Mouse (Mus musculus) granulocyte monocyte progenitor cell, adult 5-6 weeks (primary cell): ENCODE measurements around the gene Olfr91. TPM values are rescaled to one million over a fixed set of nuclear protein-coding genes. Genes with fewer than 3 reads are reported as not detected.

Experiments
- ATAC-seq: replicated peaks from 2 replicates; pipeline ENCODE4 v1.8.0; 2016; ENCODE audit warnings: mild to moderate bottlenecking, moderate TSS enrichment, inconsistent platforms; ENCODE audit not compliant: poor library complexity, severe bottlenecking
- total RNA-seq, 2 experiments: library from RNA; stranded (forward) in 1 of 2; stranded (reverse) in 1 of 2; fragments of 200-712, 200-1000 nt in 1 of 2; fragments of >200 nt in 1 of 2; fragmentation: Nextera tagmentation in 1 of 2; gene quantifications; 2 replicates each; pipeline ENCODE4 v1.2.3; 2014 to 2017

Olfr91 gene
- total RNA-seq (2014; fragmentation: Nextera tagmentation) (not detected in 2 replicates), total RNA-seq (2017) (not detected in 2 replicates)

DNA sequence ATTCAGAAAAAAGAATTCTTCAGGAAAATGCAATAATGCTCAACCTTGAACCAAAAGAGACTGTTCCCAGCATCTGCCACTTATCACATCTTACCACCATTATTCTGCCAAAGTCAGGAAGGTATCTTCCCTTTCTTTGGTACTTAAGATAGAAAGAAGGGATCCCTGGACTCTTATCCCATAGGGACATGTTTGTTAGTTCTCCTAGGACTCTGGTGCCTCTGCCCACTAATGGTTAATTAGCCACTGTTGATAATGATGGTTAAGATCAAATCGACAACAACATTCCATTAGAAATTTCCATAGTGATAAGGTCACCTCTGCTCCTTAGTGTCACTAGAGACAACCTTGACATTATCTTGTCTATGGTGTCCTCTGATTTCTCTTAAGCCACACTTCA is at the start of gene Olfr91:
TSS of gene Olfr91 (minus strand) at position 101 of the 400 bp plus-strand sequence.
- no peak for ATAC-seq

DNA sequence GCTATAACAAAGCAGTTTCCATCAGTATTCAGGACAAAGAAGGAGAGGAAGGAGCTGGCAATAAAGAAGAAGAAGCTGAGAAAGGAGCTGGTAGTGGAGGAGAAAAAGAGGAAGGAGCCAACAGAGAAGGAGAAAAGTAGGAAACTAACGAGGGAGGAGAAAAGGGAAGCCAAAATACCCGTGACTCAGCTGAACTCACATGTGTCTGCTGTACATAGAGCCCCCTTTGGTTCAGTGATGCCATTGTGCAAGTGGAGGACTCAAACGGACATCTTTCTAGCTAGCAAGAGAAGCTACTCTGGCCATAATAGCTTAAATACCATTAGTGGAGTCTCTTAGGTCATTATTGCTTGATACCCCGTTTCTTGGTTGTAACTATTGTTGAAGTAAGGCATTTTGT is 33.3 kb upstream of the Olfr91 start:
- peak; percentile 58; the same call in 1 of the 2 replicates for ATAC-seq

DNA sequence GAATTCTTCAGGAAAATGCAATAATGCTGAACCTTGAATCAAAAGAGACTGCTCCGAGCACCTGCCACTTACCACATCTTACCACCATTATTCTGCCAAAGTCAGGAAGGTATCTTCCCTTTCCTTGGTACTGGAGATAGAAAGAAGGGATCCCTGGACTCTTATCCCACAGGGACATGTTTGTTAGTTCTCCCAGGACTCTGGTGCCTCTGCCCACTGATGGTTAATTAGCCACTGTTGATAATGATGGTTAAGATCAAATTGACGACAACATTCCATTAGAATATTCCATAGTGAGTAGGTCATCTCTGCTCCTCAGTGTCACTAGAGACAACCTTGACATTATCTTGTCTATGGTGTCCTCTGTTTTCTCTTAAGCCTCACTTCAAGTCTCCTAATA is 21.9 kb upstream of the Olfr91 start, which contains the start of gene Olfr92:
TSS of gene Olfr92 (minus strand) at position 101 of the 400 bp plus-strand sequence.
- ATAC-seq: no peak

DNA sequence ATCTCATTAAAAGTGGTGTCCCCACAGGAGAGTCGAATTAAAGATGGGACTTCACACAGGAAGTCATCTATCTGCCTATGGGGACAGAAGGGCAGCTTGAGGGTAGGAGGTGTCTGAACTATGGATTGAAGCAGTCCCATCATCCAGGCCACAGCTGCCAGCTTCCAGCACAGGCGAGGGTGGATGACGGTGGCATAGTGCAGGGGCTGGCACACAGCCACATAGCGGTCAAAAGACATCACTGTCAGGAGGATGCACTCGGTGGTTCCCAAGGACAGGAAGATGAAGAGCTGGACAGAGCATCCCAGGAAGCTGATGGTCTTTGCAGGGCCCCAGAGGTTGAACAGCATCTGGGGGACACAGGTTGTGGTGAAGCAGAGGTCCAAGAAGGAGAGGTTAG is 4.8 kb downstream of the Olfr91 start:
- no peak for ATAC-seq

DNA sequence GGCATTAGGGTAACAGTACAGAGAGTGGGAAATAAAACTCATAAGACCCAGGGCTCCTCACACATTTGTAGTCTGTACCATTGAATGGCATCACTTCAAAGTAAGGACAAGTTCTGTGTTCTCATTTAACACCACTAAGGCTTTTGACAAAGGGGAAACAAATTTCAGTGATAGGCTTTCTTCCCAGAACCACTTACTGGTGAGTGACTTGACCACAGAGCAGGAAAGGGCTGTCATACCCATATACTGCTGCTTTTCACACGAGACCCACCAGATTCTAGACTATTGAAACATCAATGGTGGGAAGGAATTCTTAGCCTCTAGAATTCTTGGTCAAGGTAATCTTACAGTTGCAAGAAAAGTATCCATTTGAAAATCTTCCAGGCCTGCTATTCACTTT is 5.9 kb downstream of the Olfr91 start:
- no peak for ATAC-seq

DNA sequence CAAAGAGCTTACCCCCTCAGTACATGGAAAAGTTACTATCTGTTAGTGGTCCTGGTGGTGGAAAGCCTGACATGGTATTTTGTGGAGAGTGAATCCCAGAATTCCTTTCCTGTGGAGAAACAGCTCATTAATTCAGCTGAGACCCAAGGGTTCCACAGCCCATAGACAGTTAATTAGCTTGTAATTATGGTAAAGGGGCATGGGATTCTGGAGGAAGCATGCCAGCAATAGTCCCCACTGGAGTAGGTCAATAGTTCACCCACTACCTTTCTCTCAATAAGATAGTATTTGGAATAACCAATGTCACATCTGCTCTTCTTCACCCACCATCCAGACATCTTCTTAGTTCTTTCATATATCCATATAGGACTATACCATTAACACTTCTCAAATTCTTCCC is 9.7 kb downstream of the Olfr91 start, which contains the start of gene Olfr90:
TSS of gene Olfr90 (minus strand) at position 101 of the 400 bp plus-strand sequence.
- ATAC-seq: no peak

DNA sequence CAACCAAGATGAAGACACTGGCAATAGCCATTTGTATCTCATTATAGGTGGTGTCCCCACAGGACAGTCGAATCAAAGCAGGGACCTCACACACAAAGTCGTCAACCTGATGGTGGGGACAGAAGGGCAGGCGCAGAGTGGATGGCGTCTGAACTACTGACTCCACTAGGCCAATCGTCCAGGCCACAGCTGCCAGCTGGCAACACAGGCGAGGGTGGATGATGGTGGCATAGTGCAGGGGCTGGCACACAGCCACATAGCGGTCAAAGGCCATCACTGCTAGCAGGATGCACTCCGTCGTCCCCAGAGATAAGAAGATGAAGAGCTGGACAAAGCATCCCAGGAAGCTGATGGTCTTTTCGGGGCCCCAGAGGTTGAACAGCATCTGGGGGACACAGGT is 12.5 kb downstream of the Olfr91 start:
- no peak for ATAC-seq

DNA sequence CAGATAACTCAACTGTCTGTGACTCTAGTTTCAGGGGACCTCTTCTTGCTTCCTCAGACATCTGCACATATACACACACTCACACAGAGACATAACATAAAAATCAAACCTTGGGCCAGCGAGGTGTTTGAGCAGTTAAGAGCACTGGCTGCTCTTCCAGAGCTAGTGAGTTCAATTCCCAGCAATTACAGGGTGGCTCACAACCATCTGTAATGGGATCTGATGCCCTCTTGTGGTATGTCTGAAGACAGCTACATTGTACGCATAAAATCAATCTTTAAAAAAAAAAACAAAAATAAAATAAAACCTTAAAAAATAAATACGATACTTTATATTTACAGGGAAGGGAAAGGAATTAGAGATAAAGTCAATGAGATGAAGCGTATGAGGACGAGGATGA is 13.4 kb downstream of the Olfr91 start:
- ATAC-seq: no peak

DNA sequence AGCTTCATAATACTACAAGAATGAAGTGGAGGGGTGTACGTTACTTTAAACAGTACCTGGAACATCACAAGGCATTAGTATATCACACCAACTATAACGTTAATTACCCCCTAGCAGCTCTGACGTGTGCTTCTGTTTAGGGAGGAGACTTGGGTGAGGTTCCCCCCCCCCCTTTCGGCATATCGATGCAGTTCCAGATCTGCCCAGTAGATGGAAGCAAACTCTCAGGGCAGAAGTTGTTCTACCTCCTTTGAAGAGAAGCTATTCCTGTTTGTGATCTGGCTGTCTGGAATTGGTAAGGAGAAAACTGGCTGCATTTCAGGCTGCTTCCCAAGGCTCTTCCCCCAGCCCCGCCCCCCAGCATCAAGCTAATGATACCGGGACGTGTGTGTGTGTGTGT is 14.8 kb downstream of the Olfr91 start:
- ATAC-seq: peak; percentile 95

DNA sequence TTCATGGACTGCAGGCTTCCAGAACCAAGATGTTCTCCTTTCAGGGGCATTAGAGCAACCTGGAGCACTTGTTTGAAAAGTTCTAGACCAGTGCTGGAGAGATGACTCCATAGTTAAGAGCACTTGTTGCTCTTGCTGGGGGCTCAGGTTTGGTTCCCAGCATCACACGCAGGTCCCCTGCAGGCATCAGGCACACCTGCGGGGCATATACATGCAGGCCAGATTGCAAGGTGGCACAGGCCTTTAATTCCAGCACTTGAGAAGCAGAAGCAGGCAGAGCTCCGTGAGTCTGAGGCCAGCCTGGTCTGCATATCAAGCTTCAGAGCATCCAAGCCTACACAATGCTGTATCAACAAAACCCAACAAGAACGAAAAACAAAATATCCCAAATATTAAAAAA is 16.4 kb downstream of the Olfr91 start:
- no peak for ATAC-seq

DNA sequence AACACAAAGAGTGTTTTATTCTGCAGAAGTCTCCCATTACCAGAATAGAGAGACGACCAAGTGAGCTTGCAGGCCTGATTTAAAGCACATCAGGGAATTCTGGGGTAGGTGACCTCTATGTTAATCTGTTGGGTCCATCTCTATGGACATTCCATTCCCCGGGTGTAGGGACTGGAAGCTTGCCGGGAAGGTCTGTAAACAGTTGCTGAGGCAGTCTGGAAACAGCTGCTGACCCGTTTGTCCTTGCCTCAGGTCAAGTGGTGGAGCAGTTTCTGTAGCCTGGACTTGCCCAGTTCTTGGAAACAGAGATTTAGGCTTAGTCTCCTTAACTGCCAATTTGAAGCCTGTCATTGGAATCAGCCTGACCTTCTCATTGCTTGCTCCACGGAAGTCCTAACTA is 18.0 kb downstream of the Olfr91 start:
- ATAC-seq: no peak

DNA sequence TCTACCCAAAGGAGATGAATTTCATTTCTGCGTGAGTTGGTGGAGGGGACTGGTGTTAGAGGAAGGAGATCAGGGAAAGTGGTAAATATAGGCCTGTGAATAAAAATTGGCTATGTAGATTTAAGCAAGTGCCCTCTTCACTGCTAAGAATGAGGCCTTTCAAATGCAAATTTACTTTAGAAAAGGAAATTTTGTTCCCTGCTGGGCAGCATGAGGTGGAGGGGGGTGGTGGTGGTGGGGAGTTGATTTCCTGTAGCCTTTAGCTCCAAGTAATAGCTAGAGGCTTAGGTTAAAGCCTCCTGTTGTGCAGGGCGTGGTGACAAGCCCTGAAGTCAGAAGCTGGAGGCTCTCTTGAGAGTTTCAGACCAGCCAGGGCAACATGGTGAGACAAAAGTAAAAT is 19.1 kb downstream of the Olfr91 start:
- ATAC-seq: no peak

DNA sequence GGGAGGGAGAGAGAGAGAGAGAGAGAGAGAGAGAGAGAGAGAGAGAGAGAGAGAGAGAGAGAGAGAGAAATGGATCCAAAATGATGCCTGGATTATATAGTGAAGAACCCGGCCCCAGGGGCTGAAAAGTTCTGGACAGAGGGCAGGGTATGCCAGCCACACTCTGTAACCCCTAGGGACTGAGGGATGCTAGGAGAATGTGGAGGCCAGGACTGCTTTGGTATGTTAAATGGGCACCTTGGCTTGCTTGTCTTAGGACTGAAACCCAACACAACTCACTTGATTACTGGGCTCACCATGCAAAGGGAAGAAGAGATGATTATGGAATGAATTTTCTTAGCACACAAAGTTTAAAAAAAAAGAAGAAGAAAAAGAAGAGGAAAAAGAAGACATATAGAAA is 19.9 kb downstream of the Olfr91 start:
- no peak for ATAC-seq

DNA sequence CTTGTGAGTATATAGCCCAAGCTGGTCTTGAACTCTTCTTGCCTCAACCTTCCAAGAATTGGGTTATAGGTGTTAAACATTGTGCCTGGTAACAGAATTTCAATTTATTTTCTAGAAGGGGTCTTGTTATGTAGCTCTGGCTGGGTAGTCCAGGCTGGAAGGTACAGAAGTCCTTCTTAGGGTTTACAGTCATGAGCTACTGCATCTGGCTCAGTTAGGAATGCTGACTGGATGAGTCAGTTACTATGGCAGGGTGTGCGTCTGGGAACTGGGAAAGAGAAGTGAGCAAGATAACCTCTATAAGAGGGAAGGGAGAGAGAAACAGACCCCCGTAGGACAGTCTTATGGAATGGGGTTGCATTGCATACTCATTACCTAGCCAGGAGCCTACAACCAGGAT is 22.3 kb downstream of the Olfr91 start:
- ATAC-seq: no peak

DNA sequence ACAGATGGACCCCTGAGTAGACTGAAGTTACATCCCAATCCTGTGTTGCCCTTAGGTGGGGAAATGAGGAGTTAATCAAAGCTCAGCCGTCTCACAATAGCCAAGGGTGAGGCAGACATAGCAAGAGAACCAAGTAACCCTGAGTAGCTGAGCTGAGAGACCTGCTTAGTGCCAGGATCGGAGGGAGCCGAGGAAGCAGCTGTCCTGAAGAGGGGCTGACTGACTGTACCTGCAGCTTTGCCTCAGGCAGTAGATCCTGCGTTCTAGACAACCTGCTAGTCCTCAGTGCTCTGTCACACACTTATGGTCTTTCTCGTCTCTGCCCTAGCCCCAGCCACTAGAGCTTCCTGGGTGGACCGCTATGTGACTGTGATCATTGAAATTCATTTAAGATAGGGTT is 22.9 kb downstream of the Olfr91 start:
- no peak for ATAC-seq

DNA sequence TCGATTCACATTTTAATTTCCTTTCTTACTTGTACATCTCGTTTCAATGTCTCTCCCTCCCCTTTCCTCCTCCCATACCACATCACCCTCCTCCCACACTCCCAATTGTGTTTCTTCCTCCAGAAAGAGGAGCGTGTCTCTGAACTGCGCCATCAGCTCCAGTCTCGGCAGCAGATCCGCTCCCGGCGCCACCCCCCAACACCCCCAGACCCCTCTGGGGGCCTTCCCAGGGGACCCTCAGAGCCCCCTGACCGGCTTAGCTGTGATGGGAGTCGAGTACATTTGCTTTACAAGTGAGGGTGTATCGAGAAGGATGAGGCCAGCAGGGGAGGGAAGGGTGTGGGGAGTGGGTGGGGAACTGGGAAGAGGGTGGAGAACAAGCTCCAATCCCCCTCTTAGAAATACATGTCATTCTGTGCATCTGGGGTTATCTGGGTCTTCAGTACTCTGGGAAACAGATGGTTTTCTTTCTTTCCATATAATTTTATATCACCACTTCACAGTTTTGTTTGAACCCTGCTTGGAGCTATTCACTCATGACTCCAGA is 25.3 kb downstream of the Olfr91 start:
- ATAC-seq: no peak

DNA sequence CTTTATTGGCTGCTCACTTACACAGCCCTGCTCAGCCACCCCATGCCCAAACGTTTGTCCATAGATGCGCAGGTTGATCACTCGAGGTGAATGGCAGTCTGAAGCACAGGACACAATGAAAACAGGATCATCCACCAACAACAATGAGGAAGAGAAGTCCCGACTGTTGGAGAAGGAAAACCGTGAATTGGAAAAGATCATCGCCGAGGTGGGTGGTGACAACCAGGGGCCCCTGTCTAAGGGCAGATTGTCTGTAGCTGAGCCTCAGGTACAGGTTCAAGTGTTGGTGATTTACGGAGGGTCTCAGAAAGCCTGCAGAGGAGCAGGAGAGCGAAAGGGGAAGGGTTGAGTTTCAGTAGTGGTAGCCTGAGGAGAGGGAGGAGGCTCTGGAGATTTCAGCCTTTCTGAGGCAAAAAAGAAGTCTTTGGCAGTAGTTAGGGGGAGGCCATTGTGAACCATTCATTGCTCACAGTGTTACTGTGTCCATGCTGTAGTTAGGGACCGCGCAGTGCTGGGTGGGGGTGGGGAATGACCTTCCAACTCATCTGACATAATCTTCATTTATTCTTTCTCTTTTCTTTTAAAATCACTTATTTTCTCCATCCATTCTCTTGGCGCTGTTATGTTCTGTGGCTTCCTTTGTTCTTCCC is 25.9 kb downstream of the Olfr91 start:
- ATAC-seq: no peak

DNA sequence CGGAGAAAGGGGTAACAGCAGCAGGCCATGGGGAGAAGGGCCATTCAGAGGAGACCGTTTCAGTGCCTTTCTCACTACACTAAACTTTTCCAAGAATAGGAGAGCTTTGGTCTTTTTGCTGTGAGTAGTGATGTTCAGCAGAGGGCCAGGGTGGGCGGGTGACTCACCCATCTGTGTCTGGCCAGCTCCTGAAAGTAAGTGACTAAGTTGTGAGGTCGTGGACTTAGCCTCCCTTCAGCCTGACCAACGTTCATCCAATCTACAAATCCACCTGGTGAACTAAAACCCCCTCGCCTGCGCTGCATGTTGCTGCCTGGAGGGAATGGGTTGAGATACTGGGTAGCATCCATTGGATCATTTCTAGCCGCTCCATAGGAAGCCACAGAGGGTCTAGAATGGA is 28.0 kb downstream of the Olfr91 start:
- ATAC-seq: no peak

DNA sequence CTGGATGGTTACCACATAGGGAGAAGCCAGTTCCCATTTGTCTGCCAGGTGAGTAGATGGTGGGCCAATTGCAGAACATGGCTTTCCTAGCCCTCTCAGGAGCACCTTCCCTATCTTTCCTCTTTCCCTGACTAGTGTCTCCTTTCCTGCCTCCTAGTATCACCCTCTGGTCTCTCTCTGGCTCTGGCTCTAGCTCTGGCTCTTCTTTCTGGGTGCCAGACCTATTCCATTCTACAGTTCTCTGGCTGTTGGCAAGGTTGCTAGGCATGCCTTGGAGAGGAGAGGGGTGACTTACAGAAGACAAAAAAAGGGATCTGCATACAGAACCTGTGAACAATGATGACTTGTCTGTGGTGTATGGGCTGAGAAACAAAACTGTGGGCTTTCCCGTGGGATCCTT is 30.2 kb downstream of the Olfr91 start:
- ATAC-seq: no peak

DNA sequence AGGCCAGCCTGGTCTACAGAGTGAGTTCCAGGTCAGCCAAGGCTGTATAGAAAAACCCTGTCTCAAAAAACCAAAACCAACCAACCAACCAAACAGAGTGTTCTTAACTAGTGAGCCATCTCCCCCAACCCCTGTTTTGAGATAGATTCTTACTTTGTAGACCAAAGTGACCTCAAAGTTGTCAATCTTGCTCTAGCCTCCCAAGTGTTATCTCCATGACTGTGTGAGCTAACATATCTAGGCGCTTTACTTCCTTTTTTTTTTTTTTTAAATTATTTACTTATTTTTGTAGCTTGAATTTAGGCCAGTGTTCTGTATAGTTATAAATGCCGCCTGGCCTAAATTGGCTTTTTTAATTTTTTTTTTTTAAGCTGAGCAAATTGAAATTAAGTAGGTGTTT is 32.1 kb downstream of the Olfr91 start:
- no peak for ATAC-seq

DNA sequence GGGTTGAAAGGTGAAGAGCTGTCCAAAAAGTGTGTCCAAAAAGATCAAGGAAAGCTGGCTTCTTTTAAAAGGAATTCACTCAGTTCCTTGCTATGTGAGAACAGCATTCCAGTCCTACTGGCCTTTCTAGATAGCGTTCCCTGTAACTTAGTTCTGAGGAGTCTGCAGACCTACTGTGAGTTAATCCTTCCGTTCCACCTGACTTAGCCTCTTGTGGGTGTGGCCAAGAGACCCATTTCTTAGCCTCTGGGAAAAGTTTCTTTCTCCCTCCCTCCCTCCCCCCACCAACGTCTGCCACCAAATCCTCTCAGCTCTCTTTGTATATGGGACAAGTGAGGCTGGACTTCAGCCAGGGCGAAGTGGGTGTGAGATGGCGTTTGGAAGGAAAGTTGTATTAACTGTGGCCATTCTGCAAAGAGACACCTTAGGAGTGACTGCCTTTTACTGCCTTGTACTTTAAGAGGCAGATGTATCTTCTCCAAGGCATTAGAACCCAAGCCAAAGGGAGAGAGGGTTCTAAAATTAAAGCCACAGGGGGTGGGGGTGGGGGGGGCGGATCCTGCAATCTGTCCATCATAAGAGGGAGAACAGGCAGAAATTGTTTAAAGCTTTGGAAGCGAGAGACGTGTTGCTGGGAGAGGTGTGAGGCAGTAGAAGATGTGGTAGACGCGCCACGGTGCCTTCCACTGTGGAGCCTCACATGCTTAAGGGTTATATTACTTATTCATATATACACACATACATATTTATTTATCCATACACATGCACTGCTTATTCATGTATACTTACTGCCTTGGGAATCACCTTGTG is 34.2 kb downstream of the Olfr91 start:
- no peak for ATAC-seq
